Mouse (Mus musculus) right cerebral cortex, postnatal 14 days (tissue): Measurements from ENCODE around the gene Cdh4.

ENCODE experiments used
- DNase-seq: peaks from one replicate; pipeline ENCODE4 v3.0.0; 2022

Gene Cdh4

DNA sequence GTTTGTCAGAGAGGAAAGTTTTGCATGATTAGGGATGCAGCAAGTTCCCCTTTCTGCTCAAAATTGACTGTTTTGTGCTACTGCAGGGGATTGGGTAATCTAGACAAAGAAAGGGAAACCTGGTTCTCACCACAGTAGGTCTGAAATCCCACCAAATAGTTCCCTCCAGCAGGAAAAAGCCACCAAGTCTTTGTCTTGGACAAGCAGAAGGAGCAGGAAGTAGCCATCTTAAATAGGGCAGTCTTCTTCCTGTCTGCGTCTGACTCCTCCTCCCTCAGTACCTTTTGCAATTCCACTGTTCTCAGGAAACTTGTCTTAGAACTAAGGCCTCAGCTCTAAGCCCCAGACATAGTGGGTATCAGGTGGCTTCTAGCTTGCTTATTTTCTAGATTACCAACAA, 360.2 kb downstream of the Cdh4 start:
- DNase-seq = no peak

DNA sequence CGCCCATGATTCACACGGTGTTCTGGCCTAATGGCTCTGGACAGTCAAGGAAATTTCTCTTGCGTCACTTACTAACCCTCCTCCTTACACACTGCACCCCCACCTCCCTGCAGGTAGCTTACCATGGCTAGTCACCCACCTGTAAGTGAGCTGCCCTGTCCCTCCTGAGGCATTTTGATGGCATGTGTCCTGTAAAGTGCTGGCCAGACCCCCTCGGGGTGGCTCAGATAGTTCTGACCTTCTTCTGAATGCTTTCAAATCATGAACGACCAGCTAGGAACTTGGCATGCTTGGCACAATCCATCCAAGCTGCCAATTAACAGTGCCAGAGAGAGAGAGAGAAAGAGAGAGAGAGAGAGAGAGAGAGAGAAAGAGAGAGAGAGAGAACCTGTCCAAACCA, 368.9 kb downstream of the Cdh4 start:
- DNase-seq = no peak

DNA sequence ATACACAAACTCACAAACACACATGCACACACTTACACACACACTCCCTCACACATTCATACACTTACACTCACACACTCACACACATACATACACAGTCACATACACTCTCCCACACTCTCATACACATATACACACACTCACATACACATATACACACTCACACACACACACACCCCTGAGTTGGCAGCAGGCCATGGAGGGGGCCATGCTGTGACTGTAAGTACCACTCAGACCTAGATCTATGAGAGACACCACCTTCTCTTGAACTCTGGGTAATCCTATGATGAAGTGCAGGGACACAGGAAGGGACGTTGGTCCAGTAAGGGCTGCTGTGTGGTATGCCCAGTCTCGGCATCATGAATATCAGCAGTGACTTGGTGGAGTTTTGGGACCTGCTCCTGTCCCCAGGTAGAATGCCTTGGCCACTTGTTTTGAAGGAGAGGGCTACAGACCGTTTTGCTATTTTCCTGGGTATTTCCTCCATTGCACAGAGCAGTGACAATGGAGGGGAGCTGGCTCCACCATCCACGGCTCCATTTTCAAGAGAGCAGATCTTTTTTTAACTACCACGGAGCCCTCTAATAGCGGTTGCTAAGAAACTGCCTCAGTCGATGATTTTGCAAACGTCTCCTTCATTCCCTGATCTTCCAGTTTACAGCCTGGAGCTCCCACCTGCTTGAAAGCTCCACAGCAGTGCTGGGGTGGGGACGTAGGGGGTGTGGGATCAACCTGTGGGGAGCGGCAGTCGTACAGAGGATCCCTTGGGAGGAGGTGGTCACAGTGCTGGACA, 371.0 kb downstream of the Cdh4 start:
- DNase-seq = no peak

DNA sequence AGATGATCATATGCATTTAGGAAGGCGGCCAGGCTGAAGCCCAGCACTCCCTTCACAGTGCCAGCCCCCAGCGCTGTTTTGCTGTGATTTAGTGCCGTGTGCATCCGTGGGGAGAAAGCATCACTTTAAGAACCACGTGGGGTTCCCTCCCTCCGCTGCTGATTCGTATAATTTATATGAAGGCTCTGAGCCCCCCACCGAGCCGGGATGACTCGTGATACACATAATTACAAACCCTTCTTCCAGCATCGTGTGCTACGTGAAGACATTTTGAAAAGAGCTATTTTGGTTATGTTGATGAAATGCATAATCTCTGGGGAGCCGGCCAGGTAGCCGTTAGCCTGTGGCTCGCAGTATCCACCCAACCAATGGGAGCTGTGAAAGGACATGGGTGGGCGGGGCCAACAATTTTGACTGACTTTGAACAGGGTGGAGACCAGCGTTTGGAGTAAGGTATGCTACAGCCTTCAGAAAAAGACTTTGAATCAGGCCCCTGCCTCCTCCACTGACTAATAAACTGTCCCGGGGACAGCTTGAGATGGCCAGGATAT, 382.6 kb downstream of the Cdh4 start:
- DNase-seq = peak; percentile 75

DNA sequence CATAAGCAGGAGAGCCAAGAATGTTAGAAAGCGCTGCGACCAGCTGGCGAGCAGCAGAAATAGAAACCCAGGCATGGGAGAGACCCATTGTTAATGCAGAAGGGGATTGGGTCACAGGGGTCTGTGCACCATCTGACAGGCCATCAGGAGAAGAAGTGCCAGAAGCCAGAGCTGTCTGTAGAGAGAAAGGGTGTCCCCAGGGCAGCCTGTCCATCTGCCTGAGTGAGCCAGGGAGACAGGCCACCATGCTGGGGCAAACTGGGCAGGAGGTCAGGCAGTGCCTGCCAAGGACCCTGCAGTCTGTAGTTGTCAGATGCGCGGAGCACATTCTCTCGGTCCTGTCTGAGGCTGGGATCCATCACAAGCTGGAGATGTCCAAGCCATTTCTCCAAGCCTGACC, 386.7 kb downstream of the Cdh4 start:
- DNase-seq = no peak

DNA sequence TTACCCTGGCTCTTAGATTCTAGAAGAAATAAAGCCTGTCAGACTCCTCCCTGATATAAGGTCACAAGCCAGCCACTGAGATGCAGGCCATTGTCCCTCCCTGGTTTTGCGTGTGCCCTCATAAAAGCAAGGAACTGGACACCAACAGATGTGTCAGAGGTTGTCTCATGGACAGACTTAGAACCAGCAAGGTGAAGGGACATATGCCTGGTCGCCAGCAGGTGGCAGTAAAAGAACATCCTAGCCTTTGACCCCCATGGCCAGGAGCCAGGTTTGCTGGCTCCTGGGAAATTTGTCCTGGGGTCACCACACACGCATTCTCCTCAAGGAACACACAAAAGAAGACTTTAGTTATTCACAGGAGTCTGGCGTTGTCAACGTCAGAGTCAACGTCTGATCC, 387.7 kb downstream of the Cdh4 start:
- no peak for DNase-seq

DNA sequence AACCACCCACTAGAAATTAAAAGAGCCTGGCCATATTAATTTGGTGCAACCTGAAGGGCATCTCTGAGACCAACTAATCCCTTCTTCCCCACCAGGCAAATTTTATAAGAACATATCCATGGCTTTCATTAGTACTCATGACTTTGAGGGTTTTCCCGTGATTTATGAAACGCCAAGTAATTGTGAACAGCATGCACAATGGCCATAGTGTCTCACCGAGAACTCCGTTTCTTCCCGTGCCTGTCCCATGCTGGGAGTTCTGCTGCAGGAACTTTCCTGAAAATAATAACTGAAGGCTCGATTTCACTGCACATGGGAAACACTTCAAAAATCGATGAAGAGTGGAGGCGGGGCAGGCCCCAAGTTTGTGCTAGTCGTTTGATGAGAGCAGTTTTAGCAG, 392.7 kb downstream of the Cdh4 start:
- no peak for DNase-seq

DNA sequence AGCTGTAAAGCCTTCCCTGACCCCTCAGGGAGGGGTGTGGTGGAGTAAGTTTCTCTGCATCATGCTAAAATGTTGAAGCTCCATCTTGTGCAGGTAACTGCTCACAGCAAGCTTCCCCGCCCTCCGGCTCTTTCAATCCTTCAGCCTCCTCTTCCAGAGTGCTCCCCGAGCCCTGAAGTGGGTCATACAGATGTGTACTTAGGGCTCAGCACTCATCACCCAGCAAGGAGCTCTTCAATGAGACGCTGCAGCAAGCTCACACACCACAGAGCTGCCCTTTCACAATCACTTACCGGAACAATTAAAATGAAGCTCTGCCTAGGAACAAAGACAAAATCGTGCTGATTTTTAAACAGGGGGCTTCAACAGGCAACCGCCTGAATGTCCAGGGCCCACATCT, 393.3 kb downstream of the Cdh4 start:
- no peak for DNase-seq

DNA sequence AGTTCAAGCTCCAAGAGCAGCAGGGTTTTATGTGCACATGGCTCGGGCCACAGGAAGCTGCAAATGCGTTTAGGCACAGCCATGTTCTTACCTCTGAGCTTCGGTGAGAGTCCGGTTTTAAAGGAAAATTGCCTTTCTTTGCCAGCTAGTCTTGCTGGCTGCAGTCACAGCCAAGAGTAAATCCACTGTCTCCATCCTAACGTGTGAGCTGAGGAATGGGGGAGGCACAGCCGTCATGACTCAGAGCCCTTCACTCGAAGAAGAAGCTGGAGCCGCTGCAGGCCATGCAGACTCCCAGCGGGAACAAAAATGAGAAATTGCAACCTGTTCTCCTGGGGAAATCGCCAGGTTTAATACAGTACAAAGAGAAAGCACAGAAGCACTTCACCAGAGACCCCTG, 395.0 kb downstream of the Cdh4 start:
- DNase-seq = no peak

DNA sequence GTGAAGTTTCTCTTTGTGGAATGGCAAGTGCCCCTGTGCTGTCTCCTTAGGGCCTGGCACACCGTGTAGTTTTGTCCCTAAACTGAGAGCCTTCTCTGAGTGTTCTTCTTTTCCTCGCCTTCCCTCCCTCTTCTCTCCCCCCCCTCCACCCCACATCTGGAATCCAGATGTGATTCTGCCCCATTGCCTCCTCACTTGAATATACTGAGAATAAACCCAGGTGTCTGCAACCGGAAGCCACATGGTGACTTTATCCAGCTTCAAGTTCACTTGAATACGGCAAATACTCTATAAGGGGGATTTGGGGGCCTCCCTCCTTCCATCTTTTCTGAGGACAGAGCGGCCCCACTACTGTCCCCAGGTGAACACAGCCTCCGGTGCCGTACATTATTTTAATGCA, 395.8 kb downstream of the Cdh4 start:
- no peak for DNase-seq

DNA sequence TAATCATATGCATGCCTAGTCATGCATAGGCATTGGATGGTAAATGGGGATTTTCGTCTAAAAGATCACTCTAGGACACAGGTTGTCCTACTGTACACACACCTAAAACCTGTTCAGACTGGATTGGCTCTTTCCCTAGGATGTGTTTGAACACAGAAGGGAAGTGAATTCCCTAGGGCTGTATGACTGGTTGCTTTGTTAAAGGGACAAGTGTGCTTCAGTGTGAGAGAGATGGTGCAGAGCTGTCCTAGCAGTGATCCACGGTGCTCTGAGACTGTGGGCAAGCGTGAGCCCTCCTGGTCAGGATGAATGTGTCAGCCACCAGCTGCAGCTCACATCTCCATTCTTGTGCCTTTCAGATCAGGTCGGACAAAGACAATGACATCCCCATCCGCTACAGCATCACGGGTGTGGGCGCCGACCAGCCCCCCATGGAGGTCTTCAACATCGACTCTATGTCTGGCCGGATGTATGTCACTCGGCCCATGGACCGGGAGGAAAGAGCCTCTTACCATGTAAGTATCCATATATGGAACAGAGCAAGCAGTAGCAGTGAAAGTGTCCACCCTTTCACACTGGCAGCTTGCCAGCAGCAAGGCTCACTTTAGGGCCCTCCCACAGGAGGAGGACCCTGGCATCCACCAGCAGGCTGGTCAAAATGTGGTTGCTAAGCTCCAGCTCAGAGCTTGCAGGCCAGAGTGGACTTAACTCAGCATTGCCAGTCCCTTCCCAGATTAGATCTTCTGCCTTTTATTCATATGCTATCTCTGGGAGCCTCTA, 400.6 kb downstream of the Cdh4 start:
- DNase-seq = no peak

DNA sequence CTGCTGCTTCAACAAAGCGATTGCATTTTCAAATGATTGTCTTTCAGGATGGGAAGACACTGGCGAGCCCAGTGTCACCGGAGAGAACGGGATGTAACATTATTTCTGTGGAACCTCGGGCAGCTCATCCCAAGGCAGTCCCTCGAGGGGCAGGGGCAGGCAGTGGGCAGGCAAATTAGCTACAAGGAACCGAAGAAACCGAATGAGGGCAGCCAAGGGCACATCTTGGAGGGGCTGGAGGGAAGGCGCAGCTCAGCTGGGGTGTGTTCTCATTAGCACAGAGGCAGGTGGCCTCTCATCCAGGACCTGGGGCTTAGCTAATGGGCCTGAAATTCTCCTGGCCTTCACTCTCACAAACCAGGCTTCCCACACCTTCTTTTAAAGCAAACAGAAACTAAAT, 407.5 kb downstream of the Cdh4 start:
- no peak for DNase-seq

DNA sequence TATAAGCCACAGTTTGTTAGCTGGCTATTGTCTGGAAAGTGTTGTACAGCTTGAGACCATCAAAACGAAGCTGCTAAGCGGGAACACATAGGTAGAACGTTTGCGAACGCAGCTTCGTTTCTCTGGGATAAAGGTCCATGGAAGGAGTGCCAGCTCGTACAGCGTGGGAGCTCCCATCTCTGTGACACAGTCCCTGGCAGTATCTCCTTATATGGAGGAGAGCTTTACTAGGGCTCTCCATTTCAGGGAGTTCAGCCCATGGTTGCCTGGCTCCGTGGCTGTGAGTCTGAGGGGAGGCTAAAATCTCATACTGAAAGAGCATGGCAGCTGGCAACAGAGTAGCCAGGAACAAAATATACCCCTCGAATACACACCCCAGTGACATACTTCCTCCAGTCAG, 409.9 kb downstream of the Cdh4 start:
- no peak for DNase-seq

DNA sequence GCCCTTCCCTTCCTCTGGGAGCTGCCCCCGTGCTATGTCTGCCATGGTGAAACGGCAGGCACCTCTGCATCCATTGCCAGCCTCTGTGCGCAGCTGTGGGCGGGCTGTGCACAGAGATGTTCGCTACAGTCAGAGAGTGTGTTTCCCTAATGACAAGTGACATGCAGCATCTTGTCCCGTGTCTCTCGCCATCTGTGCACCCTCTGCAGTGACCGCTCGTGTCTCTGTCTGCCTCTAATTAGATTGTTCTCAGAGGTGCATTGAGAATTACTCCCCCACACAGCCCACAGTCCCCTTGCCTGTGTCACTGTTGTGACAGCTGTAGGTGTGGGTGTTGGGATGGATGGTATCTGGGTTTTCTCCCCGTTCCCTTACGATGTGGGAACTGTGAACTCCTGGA, 410.6 kb downstream of the Cdh4 start:
- DNase-seq = no peak

DNA sequence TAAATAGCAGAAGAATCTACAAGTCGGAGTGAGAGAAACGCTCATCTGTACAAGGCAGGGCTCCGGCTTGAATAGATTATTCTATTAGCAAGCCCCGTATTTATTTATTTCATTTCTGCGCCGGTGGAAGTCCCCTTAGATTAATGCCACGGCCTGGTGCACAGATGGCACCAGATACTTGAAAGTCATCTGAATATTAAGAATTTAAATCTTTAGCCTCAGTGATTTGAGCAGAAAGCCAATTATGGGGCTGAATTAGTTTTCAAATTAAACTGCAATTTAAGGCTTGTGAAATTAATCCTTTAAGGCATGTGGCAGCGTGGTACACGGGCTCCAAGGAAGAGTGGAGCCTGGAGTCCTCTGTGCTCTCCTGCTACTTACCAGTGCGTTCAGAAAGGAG, 411.7 kb downstream of the Cdh4 start:
- DNase-seq = no peak

DNA sequence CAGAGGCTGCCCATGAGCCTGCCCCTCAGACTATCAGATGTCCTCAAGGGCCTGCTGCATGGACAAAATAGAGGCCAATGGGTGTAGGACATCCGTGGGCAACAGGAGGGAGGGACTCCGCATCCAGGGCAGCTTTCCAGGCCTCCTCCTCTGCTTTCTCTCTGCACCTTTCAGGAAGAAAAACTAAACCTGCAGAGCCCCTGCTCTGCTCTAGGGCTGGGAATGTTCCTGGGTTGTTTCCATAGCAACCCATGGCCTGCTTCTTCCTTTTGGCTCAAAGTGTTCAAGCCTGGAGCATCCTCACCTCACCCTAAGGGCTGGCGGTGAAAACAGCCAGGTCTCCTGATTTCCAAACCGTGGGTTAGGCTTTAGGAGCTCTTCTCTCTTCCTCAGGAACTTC, 414.9 kb downstream of the Cdh4 start:
- no peak for DNase-seq

DNA sequence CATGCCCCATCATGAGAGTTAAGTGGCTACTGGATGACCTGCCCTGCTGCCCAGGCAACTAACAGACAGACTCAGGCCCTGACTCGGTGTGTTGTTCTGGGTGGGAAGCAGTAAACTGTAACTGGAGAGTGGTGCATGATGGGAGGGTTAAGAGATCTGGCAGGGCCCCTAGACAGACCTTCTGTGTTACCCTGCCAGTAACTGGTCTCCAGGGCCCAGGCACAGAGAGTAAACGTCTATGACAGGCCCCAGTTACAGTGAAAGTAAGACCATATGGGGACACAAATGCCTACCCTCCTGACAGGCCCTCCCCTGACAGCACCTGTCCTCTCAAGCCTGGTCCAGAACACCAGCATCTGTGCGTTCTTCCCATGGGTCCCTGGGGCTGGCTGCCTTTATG, 420.4 kb downstream of the Cdh4 start:
- DNase-seq = no peak

DNA sequence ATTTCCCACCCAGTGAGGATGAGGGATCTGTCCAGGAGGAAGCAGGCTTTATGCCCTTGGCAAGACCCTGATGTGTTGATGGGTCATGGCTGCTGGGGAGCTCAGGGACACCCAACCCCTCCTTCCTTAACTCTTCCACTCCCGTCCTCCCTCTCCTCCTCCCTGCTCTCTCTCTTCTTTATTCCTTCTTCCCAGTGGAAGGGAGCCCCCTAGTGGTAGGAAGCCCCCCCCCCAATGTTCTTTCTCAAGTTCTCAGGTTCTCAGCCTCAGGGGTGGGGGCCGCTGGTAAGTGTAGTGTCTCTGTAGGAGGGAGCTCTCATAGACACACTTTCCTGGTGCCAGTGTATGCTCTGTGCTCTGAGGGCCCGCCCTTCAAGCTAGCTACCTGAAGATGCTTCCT, 421.0 kb downstream of the Cdh4 start:
- no peak for DNase-seq

DNA sequence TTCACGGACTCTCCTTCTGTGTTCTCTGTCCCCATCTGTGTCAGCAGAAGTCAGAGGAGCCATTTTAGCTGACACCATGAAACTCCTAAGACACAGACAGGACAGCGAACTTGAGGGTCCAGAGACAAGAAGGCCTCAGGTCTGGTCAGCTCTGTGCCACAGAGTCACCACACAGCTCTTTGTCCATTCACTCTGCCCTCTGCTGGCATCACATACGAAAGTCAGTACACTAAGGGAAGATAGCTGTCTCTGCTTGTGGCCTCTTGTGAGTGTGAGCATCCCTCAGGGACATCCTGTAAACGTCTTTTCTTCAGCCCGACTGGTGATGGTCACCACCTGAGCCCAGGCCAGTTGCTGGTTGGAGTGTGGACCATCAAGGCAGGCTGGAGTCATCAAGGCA, 422.9 kb downstream of the Cdh4 start:
- no peak for DNase-seq

DNA sequence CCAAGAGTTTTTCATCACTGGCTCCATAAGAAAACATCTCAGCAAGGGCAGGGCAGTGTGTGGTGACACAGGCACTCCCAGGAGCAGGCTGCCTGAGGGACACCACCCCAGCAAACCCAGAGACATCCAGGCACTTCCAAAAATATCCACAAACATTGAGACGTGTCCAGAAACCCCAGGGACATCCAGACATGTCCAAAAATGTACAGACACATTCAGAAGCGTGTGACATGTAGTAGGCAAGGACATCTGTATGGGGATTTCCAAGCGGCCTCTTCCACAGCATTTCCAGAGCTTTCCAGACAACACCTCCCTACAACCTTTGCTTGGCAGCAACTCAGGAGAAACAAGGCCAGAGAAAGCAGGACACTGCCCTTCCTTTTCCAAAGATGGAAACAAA, 425.4 kb downstream of the Cdh4 start:
- DNase-seq = no peak

DNA sequence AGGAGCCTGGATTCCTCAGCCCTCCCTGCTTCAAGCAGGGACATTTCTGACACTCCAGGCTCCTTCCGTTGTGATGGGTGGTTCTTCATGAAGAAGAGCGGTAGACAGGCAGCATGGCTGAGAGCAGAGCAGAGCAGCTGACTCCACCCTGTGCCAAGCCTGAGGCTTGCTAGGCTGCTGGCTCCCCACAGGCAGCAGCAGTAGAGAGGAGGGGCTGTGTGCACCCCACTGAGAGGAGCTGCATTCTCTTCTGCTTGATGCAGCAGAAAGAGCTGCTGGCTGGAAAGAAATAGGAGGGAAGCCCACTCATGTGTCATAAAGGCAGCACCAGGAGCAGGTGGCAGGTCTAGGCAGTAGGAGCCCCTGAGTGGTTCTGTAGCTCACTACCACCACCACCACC, 427.6 kb downstream of the Cdh4 start:
- DNase-seq = peak; percentile 26

DNA sequence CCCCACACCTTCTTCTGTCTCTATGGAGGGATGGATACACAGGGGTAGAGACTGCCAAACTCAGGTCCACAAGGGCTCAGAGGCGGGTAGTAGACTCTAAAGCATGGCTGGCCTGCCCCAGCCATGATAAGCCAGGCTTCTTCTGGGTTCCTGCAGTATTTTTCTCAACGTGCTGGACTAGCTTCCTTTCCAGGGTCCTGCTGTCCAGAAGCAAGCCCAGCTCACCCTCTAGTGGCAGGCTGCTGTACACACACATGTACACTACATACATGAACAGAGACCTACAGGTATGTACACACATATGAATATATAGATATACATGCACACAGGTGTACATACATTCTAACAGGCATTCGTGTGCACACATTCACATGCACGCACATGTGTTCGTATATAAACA, 430.5 kb downstream of the Cdh4 start:
- peak; percentile 57 for DNase-seq

DNA sequence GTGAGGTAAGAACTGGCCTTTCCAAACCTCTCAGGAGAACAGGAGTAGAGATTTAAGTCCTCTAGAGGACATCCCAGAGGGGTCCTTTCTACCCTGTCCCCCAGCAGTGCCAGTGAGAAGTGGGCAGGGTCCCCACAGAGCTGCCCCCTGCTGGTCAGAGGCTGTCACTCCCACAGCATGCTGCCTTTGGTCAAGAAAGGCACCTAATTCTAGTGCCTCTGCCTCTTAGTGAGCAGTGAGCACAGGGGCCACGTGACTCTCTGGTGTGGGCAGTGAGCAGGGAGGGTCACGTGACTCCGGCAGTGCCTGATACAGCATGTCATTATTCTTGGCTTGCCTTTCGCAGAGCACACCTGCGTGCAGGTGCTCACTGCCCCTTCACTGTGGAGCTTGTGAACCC, 431.1 kb downstream of the Cdh4 start:
- peak; percentile 31 for DNase-seq

DNA sequence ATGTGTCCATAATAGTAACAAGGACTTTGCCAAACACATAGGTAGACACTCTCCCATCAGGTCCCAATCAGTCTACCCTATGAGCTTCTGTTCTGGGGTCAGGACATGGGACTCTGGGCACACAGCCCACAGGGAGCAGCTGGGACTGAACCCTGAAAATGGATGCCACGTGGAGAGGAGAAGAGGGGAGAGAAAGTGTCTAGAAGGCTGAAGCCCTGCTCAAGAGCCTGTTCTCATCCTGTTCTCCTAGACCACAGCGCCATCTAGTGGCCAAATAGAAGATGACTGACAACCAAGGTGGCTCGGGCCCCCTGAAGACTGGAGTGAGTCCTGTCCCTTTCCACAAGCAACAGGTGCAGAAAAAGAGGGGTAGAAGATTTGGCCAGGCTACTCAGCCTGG, 432.9 kb downstream of the Cdh4 start:
- DNase-seq = peak; percentile 78
